Mouse (Mus musculus): ENCODE measurements around the gene Map3k1. TPM values are rescaled to one million over a fixed set of nuclear protein-coding genes. Genes with fewer than 3 reads are reported as not detected.

Gene Map3k1
- polyA plus RNA-seq, 1 experiment from 2014 or later: 16.0 TPM

GRCm38 (mm10) chr13:111834613-111835012 lies 25.8 kb upstream of the Map3k1 start:
- no peaks in the 10 kb centered on the region for H3K36me3 ChIP-seq (ENCODE audit: control insufficient read depth, insufficient read depth, low read length)
- no peaks in the 10 kb centered on the region for H3K9me3 ChIP-seq (ENCODE audit: control insufficient read depth, low read length)
- no peak overlapping the region for H3K9ac ChIP-seq (ENCODE audit: low read depth, low read length)
- no peak overlapping the region for H3K27ac ChIP-seq (ENCODE audit: low read depth, low read length)
- H3K4me1 ChIP-seq (replicated peaks; ENCODE audit: control insufficient read depth, insufficient read depth, low read length): no peaks in the 10 kb centered on the region
- H3K4me2 ChIP-seq (replicated peaks; ENCODE audit: low read depth, low read length): no peak overlapping the region
- no peak overlapping the region for H3K4me3 ChIP-seq (ENCODE audit: low read depth, low read length)
- ATAC-seq (ENCODE audit: low FRiP score): no peak
- 74% methylated on average over 11 of the region's 11 CpGs for WGBS
- no peaks in the 10 kb centered on the region for H3K27me3 ChIP-seq (ENCODE audit: control insufficient read depth, insufficient read depth, low read length)
- DNase-seq (ENCODE audit: low spot score): no peak

- no peak for ATAC-seq (ENCODE audit: low FRiP score)
- Histone ChIP-seq H3K9ac (ENCODE audit: low read depth, low read length) (no peak overlapping the region), H3K27me3 (ENCODE audit: control insufficient read depth, insufficient read depth, low read length) (no peaks in the 10 kb centered on the region), H3K4me1 (replicated peaks; ENCODE audit: control insufficient read depth, insufficient read depth, low read length) (no peaks in the 10 kb centered on the region), H3K4me3 (ENCODE audit: low read depth, low read length) (no peak overlapping the region), H3K4me2 (replicated peaks; ENCODE audit: low read depth, low read length) (no peak overlapping the region), H3K27ac (ENCODE audit: low read depth, low read length) (no peak overlapping the region), H3K36me3 (ENCODE audit: control insufficient read depth, insufficient read depth, low read length) (no peaks in the 10 kb centered on the region), H3K9me3 (ENCODE audit: control insufficient read depth, low read length) (no peaks in the 10 kb centered on the region)
- DNase-seq (ENCODE audit: low spot score): no peak
- WGBS: 37% methylated on average over 2 of the region's 2 CpGs
Measured at GRCm38 (mm10) chr13:111829473-111829872, 20.7 kb upstream of the Map3k1 start.

DNA sequence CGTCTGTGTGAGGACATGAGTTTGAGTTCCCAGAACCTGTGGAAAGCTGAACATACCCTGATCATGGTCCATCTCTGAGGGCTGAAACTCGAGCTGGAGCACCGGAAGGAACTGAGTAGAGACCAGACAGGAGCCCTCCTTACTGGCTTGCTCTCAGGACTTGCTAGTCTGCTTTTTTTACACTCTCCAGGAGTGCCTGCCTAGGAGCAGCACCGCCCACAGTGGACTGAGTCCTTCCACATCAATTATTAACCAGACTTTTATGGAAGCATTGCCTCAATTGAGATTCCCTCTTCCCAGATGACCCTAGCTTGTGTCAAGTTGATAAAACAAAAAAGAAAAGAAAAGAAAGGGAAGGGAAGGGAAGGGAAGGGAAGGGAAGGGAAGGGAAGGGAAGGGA lies 18.7 kb upstream of the Map3k1 start:
- Histone ChIP-seq H3K27me3 (ENCODE audit: control insufficient read depth, insufficient read depth, low read length) (no peaks in the 10 kb centered on the region), H3K9me3 (ENCODE audit: control insufficient read depth, low read length) (no peaks in the 10 kb centered on the region), H3K4me1 (replicated peaks; ENCODE audit: control insufficient read depth, insufficient read depth, low read length) (no peaks in the 10 kb centered on the region), H3K36me3 (ENCODE audit: control insufficient read depth, insufficient read depth, low read length) (no peaks in the 10 kb centered on the region), H3K4me2 (replicated peaks; ENCODE audit: low read depth, low read length) (no peak overlapping the region), H3K9ac (ENCODE audit: low read depth, low read length) (no peak overlapping the region), H3K27ac (ENCODE audit: low read depth, low read length) (no peak overlapping the region), H3K4me3 (ENCODE audit: low read depth, low read length) (no peak overlapping the region)
- no peak for ATAC-seq (ENCODE audit: low FRiP score)
- 84% methylated on average over 4 of the region's 4 CpGs for WGBS
- no peak for DNase-seq (ENCODE audit: low spot score)

GRCm38 (mm10) chr13:111824178-111824577 lies 15.4 kb upstream of the Map3k1 start:
- Histone ChIP-seq H3K4me1 (replicated peaks; ENCODE audit: control insufficient read depth, insufficient read depth, low read length) (no peaks in the 10 kb centered on the region), H3K4me2 (replicated peaks; ENCODE audit: low read depth, low read length) (no peak overlapping the region), H3K9me3 (ENCODE audit: control insufficient read depth, low read length) (no peaks in the 10 kb centered on the region), H3K4me3 (ENCODE audit: low read depth, low read length) (no peak overlapping the region), H3K27me3 (ENCODE audit: control insufficient read depth, insufficient read depth, low read length) (no peaks in the 10 kb centered on the region), H3K36me3 (ENCODE audit: control insufficient read depth, insufficient read depth, low read length) (no peaks in the 10 kb centered on the region), H3K9ac (ENCODE audit: low read depth, low read length) (no peak overlapping the region), H3K27ac (ENCODE audit: low read depth, low read length) (no peak overlapping the region)
- 72% methylated on average over 4 of the region's 4 CpGs for WGBS
- DNase-seq (ENCODE audit: low spot score) (no peak), ATAC-seq (ENCODE audit: low FRiP score) (no peak)

GRCm38 (mm10) chr13:111821727-111822375 lies 13.1 kb upstream of the Map3k1 start:
- DNase-seq (ENCODE audit: low spot score): no peak
- no peak overlapping the region for H3K4me3 ChIP-seq (ENCODE audit: low read depth, low read length)
- WGBS: 90% methylated on average over 7 of the region's 7 CpGs
- no peak overlapping the region for H3K9ac ChIP-seq (ENCODE audit: low read depth, low read length)
- no peaks in the 10 kb centered on the region for H3K27me3 ChIP-seq (ENCODE audit: control insufficient read depth, insufficient read depth, low read length)
- no peaks in the 10 kb centered on the region for H3K4me1 ChIP-seq (replicated peaks; ENCODE audit: control insufficient read depth, insufficient read depth, low read length)
- H3K9me3 ChIP-seq (ENCODE audit: control insufficient read depth, low read length): no peaks in the 10 kb centered on the region
- ATAC-seq (ENCODE audit: low FRiP score): no peak
- no peaks in the 10 kb centered on the region for H3K36me3 ChIP-seq (ENCODE audit: control insufficient read depth, insufficient read depth, low read length)
- H3K27ac ChIP-seq (ENCODE audit: low read depth, low read length): no peak overlapping the region
- no peak overlapping the region for H3K4me2 ChIP-seq (replicated peaks; ENCODE audit: low read depth, low read length)

DNA sequence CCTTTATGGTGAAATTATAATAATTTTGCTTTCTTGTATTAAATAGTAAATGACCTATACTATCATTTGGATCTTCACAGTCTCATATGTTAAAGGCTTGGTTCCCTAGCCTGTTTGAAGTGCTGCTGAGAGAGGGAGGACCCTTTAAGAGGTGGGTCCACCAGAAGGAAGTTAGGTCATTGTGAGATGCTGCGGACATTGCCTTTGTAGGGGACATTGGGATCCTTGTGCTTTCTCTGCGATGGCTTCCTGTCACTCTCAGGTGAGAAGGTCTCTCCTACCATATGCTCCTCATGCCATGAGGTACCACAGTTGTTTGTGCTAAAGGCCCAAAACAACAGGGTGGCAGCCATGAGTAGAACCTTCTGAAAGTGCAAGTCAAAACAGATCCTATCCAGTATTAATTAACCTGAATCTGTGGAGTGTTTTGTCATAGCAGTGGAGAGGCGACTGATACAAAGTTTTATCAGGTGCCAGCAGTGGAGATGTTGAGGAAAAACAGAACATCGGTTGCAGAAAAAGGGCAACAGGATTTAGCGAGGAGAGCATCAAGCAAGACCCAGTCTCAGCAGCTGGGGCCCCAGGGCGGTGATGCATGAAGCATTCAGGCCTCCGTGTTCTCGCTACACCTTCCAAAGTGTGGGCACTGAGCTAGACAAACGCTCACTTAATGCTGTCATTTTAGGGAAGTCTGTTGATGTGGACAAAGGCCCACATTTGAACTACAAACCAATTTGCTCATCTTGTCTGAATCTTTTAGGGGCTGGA lies 11.0 kb upstream of the Map3k1 start:
- DNase-seq (ENCODE audit: low spot score): no peak

DNA sequence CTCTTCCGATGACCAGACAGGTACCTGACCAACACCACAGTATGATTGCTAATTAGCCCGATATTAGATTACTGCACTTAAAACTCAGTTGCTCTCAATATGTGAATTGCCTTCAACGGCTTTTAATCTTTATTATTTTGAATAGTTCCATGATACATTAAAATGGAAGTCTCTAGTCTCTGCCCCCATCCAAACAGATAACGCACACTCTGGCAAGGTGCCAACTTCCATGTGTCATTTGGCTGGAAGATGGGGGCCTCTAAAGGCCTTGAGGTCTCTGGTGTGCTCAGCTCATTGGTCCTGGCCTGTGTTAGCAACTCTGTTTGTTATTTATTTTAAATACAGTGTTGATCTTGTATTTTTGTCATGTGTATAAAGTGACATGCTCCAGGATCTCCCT lies 10.3 kb upstream of the Map3k1 start:
- no peaks in the 10 kb centered on the region for H3K27me3 ChIP-seq (ENCODE audit: control insufficient read depth, insufficient read depth, low read length)

More for the DNA sequence above, 11.0 kb upstream of the Map3k1 start:
- 81% methylated on average over 9 of the region's 9 CpGs for WGBS
- Histone ChIP-seq H3K36me3 (ENCODE audit: control insufficient read depth, insufficient read depth, low read length) (no peaks in the 10 kb centered on the region), H3K4me2 (replicated peaks; ENCODE audit: low read depth, low read length) (no peak overlapping the region), H3K4me3 (ENCODE audit: low read depth, low read length) (no peak overlapping the region), H3K9ac (ENCODE audit: low read depth, low read length) (no peak overlapping the region), H3K27ac (ENCODE audit: low read depth, low read length) (no peak overlapping the region), H3K4me1 (replicated peaks; ENCODE audit: control insufficient read depth, insufficient read depth, low read length) (no peaks in the 10 kb centered on the region), H3K9me3 (ENCODE audit: control insufficient read depth, low read length) (no peaks in the 10 kb centered on the region), H3K27me3 (ENCODE audit: control insufficient read depth, insufficient read depth, low read length) (no peaks in the 10 kb centered on the region)
- ATAC-seq (ENCODE audit: low FRiP score): no peak

DNA sequence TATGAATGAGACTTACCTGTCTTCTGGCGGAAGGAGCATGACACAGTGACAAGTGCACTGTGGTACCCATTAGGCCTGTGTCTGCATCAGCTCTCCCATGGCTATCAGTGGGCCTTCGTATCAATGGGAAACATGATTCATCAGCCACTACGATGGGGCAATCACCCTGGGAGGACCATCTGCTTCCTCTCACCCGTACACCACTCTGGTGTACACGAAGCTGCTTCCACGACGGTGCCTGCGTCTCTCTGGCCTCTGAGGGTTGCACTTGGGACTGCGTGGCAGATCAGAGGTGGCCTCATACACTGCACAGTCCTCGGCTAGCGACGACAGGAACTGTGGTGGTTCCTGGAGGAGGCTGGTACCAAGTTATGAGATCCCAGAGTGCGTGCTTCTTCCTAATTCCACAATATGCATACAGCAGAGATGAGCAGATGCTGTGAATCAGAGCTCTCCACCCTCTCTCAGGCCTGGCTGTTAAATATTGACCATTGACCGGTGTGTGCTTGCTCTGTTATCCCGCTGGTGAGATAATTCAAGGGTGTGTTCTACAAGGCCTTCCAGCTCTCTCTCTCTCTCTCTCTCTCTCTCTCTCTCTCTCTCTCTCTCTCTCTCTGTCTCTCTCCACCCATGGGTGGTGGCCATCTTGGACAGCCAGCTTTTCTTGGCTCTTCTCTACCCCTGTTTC lies 9.6 kb upstream of the Map3k1 start:
- Histone ChIP-seq H3K4me1 (replicated peaks; ENCODE audit: control insufficient read depth, insufficient read depth, low read length) (no peaks in the 10 kb centered on the region), H3K4me2 (replicated peaks; ENCODE audit: low read depth, low read length) (no peak overlapping the region), H3K27me3 (ENCODE audit: control insufficient read depth, insufficient read depth, low read length) (no peaks in the 10 kb centered on the region), H3K27ac (ENCODE audit: low read depth, low read length) (no peak overlapping the region), H3K4me3 (ENCODE audit: low read depth, low read length) (no peak overlapping the region), H3K36me3 (ENCODE audit: control insufficient read depth, insufficient read depth, low read length) (no peaks in the 10 kb centered on the region), H3K9ac (ENCODE audit: low read depth, low read length) (no peak overlapping the region), H3K9me3 (ENCODE audit: control insufficient read depth, low read length) (no peaks in the 10 kb centered on the region)
- ATAC-seq (ENCODE audit: low FRiP score) (no peak), DNase-seq (ENCODE audit: low spot score) (no peak)
- WGBS: 90% methylated on average over 15 of the region's 15 CpGs

More for the DNA sequence above, 10.3 kb upstream of the Map3k1 start:
- H3K4me1 ChIP-seq (replicated peaks; ENCODE audit: control insufficient read depth, insufficient read depth, low read length): no peaks in the 10 kb centered on the region
- WGBS: 91% methylated on average over 4 of the region's 4 CpGs
- no peak for ATAC-seq (ENCODE audit: low FRiP score)
- no peak overlapping the region for H3K27ac ChIP-seq (ENCODE audit: low read depth, low read length)
- H3K4me3 ChIP-seq (ENCODE audit: low read depth, low read length): no peak overlapping the region
- DNase-seq (ENCODE audit: low spot score): no peak
- no peaks in the 10 kb centered on the region for H3K9me3 ChIP-seq (ENCODE audit: control insufficient read depth, low read length)
- no peaks in the 10 kb centered on the region for H3K36me3 ChIP-seq (ENCODE audit: control insufficient read depth, insufficient read depth, low read length)
- H3K9ac ChIP-seq (ENCODE audit: low read depth, low read length): no peak overlapping the region
- no peak overlapping the region for H3K4me2 ChIP-seq (replicated peaks; ENCODE audit: low read depth, low read length)
